ENCODE assay signal across 8 mouse cellular contexts in the genomic region with DNA sequence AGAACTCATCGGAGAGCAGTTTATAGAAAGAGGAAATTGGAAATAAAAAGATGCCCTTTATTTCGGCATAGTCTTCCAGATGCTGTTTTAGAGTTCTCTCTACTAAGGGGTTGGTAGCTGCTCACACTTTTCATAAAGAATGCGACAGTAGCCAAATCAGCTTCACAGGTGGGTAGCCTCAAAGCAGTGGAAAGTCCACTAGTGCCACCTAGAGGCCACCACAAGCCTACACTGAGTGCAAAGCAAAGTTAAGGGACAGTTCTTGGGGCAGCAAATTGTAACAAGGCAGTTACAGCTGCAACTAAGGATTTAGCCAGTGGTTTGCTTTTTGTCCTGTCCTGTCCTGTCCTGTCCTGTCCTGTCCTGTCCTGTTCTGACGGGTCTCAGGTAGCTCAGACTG. TPM values are rescaled to one million over a fixed set of nuclear protein-coding genes. Genes with fewer than 3 reads are reported as not detected.
DNase-seq lines count a peak whose midpoint lies in the region; ATAC-seq and TF ChIP-seq lines count a peak whose summit lies in the region.

No protein-coding gene starts in this region.

- peak; percentile 76 for DNase-seq in forebrain, embryonic 14.5 days (ENCODE audit: low spot score)
- DNase-seq in ovary, postnatal 14 days (ENCODE audit: low spot score) = peak; percentile 13
- DNase-seq in ovary, postnatal 10 days (ENCODE audit: low spot score) = no peak
- DNase-seq in embryo, embryonic 10.5 days (ENCODE audit: low spot score) = peak; percentile 73
- no peak for DNase-seq in liver, postnatal 0 days
- DNase-seq in stomach, postnatal 0 days (ENCODE audit: low spot score) = peak; percentile 24

- no peak overlapping the region for H3K4me2 ChIP-seq in forebrain, embryonic 14.5 days (ENCODE audit: low read length)
- no peak overlapping the region for H3K4me2 ChIP-seq in forebrain, embryonic 12.5 days
- no peak overlapping the region for H3K4me2 ChIP-seq in liver, postnatal 0 days (ENCODE audit: low read depth, low read length)
- no peak overlapping the region for H3K4me2 ChIP-seq in stomach, postnatal 0 days (replicated peaks; ENCODE audit: low read depth)

- no peak overlapping the region for H3K27ac ChIP-seq in forebrain, embryonic 14.5 days (ENCODE audit: low read depth, low read length)
- H3K27ac ChIP-seq in forebrain, embryonic 12.5 days = no peak overlapping the region
- H3K27ac ChIP-seq in liver, postnatal 0 days (ENCODE audit: low read depth) = no peak overlapping the region
- no peak overlapping the region for H3K27ac ChIP-seq in stomach, postnatal 0 days (replicated peaks)

- no peak overlapping the region for H3K9ac ChIP-seq in forebrain, embryonic 14.5 days (ENCODE audit: low read length)
- H3K9ac ChIP-seq in forebrain, embryonic 12.5 days = no peak overlapping the region
- no peak overlapping the region for H3K9ac ChIP-seq in liver, postnatal 0 days (replicated peaks)
- H3K9ac ChIP-seq in stomach, postnatal 0 days (ENCODE audit: low read length) = no peak overlapping the region

- no peaks in the 10 kb centered on the region for H3K27me3 ChIP-seq in forebrain, embryonic 14.5 days (replicated peaks; ENCODE audit: control insufficient read depth, insufficient read depth, low read length)
- H3K27me3 ChIP-seq in forebrain, embryonic 12.5 days = no peaks in the 10 kb centered on the region
- H3K27me3 ChIP-seq in liver, postnatal 0 days (ENCODE audit: insufficient read depth, low read length) = no peaks in the 10 kb centered on the region
- no peaks in the 10 kb centered on the region for H3K27me3 ChIP-seq in stomach, postnatal 0 days (ENCODE audit: control insufficient read depth, insufficient read depth, low read length)

- no peak for ATAC-seq in forebrain, embryonic 14.5 days
- no peak for ATAC-seq in forebrain, embryonic 12.5 days (ENCODE audit: low FRiP score)
- no peak for ATAC-seq in liver, postnatal 0 days
- ATAC-seq in stomach, postnatal 0 days (ENCODE audit: low FRiP score, low TSS enrichment) = no peak
- no peak for ATAC-seq in inflammation-experienced regulatory T-cells, adult 6 months

- no peak for TF ChIP-seq EP300 in liver, postnatal 0 days (IDR thresholded peaks at IDR 0.05; ENCODE audit: low read depth)
- no peak for TF ChIP-seq EP300 in stomach, postnatal 0 days (optimal IDR thresholded peaks at IDR 0.05)

- H3K9me3 ChIP-seq in forebrain, embryonic 14.5 days (replicated peaks; ENCODE audit: control insufficient read depth, low read length) = no peaks in the 10 kb centered on the region
- no peaks in the 10 kb centered on the region for H3K9me3 ChIP-seq in forebrain, embryonic 12.5 days
- no peaks in the 10 kb centered on the region for H3K9me3 ChIP-seq in liver, postnatal 0 days (ENCODE audit: low read length)
- H3K9me3 ChIP-seq in stomach, postnatal 0 days (ENCODE audit: control insufficient read depth, low read length) = no peaks in the 10 kb centered on the region

- peak; percentile 70 for TF ChIP-seq CTCF in liver, postnatal 0 days (IDR thresholded peaks at IDR 0.05; ENCODE audit: low read depth)
- TF ChIP-seq CTCF in stomach, postnatal 0 days (IDR thresholded peaks at IDR 0.05; ENCODE audit: low read depth) = peak; percentile 77

- H3K36me3 ChIP-seq in forebrain, embryonic 14.5 days (ENCODE audit: control insufficient read depth, insufficient read depth, low read length) = no peaks in the 10 kb centered on the region
- no peaks in the 10 kb centered on the region for H3K36me3 ChIP-seq in forebrain, embryonic 12.5 days (replicated peaks)
- H3K36me3 ChIP-seq in liver, postnatal 0 days (replicated peaks; ENCODE audit: insufficient read depth, low read length) = no peaks in the 10 kb centered on the region
- no peaks in the 10 kb centered on the region for H3K36me3 ChIP-seq in stomach, postnatal 0 days (ENCODE audit: control insufficient read depth, insufficient read depth, low read length)

- H3K4me1 ChIP-seq in forebrain, embryonic 14.5 days (ENCODE audit: control insufficient read depth, insufficient read depth, low read length) = peaks cover 19% of the 10 kb centered on the region
- peaks cover 33% of the 10 kb centered on the region for H3K4me1 ChIP-seq in forebrain, embryonic 12.5 days
- H3K4me1 ChIP-seq in liver, postnatal 0 days (ENCODE audit: insufficient read depth) = no peaks in the 10 kb centered on the region
- H3K4me1 ChIP-seq in stomach, postnatal 0 days (replicated peaks; ENCODE audit: control insufficient read depth, insufficient read depth) = no peaks in the 10 kb centered on the region

- WGBS in forebrain, embryonic 14.5 days = 46% methylated on average over 4 of the region's 4 CpGs
- WGBS in forebrain, embryonic 12.5 days = 49% methylated on average over 4 of the region's 4 CpGs
- 46% methylated on average over 4 of the region's 4 CpGs for WGBS in liver, postnatal 0 days (ENCODE audit: insufficient replicate concordance)
- WGBS in stomach, postnatal 0 days = 47% methylated on average over 4 of the region's 4 CpGs

- H3K4me3 ChIP-seq in forebrain, embryonic 14.5 days (ENCODE audit: low read depth, low read length) = no peak overlapping the region
- H3K4me3 ChIP-seq in forebrain, embryonic 12.5 days (replicated peaks) = no peak overlapping the region
- H3K4me3 ChIP-seq in liver, postnatal 0 days (ENCODE audit: low read depth, low read length) = no peak overlapping the region
- H3K4me3 ChIP-seq in stomach, postnatal 0 days (ENCODE audit: low read depth, low read length) = no peak overlapping the region

RNA-seq across cellular contexts. Expression of gene Col6a4, which starts 27.0 kb away (rescaled TPM):
- 0.22 and 0.66 TPM in 2 replicates for polyA plus RNA-seq in forebrain, embryonic 14.5 days (2014; fragmentation: Nextera tagmentation; extraction: Ambion mirVana)
- polyA plus RNA-seq in forebrain, embryonic 12.5 days (2016; fragmentation: Nextera tagmentation; extraction: Ambion mirVana) = 0.27 and 0.70 TPM in 2 replicates
- polyA plus RNA-seq in liver, postnatal 0 days (2015; fragmentation: Nextera tagmentation; extraction: Ambion mirVana) = not detected in 2 replicates
- 19.3 and 20.2 TPM in 2 replicates for polyA plus RNA-seq in stomach, postnatal 0 days (2015; fragmentation: Nextera tagmentation; extraction: Ambion mirVana)
- not detected for polyA plus RNA-seq in inflammation-experienced regulatory T-cells, adult 6 months (2017; shearing (Covaris generic))

RNA-seq across cellular contexts. Expression of gene Glyctk, which starts 34.3 kb away (rescaled TPM):
- polyA plus RNA-seq in forebrain, embryonic 14.5 days (2014; fragmentation: Nextera tagmentation; extraction: Ambion mirVana) = 2.3 TPM in 2 replicates
- 9.1 and 10.2 TPM in 2 replicates for polyA plus RNA-seq in forebrain, embryonic 12.5 days (2016; fragmentation: Nextera tagmentation; extraction: Ambion mirVana)
- 41.4 and 46.5 TPM in 2 replicates for polyA plus RNA-seq in liver, postnatal 0 days (2015; fragmentation: Nextera tagmentation; extraction: Ambion mirVana)
- polyA plus RNA-seq in stomach, postnatal 0 days (2015; fragmentation: Nextera tagmentation; extraction: Ambion mirVana) = 0.70 and 0.75 TPM in 2 replicates
- polyA plus RNA-seq in inflammation-experienced regulatory T-cells, adult 6 months (2017; shearing (Covaris generic)) = 1 to 10 TPM; 2.0 to 4.7 (median 2.1) TPM

RNA-seq across cellular contexts. Expression of gene Wdr82, which starts 47.1 kb away (rescaled TPM):
- 54.7 and 56.4 TPM in 2 replicates for polyA plus RNA-seq in forebrain, embryonic 14.5 days (2014; fragmentation: Nextera tagmentation; extraction: Ambion mirVana)
- polyA plus RNA-seq in forebrain, embryonic 12.5 days (2016; fragmentation: Nextera tagmentation; extraction: Ambion mirVana) = 38.1 and 41.2 TPM in 2 replicates
- polyA plus RNA-seq in liver, postnatal 0 days (2015; fragmentation: Nextera tagmentation; extraction: Ambion mirVana) = 5.3 and 5.7 TPM in 2 replicates
- 9.1 and 10.3 TPM in 2 replicates for polyA plus RNA-seq in stomach, postnatal 0 days (2015; fragmentation: Nextera tagmentation; extraction: Ambion mirVana)
- 10 to 100 TPM; 28.3 to 48.5 (median 39.8) TPM for polyA plus RNA-seq in inflammation-experienced regulatory T-cells, adult 6 months (2017; shearing (Covaris generic))

Comparison
In these comparisons a context has a peak if more than half of its experiments do, and no peak if none do; other contexts are left out.
1. DNase-seq: peak in forebrain, embryonic 14.5 days (single experiment), ovary, postnatal 14 days (single experiment), embryo, embryonic 10.5 days (single experiment) and stomach, postnatal 0 days (single experiment); none in ovary, postnatal 10 days (single experiment) and liver, postnatal 0 days (single experiment).
2. RNA of gene Col6a4, which starts 27.0 kb away (polyA plus RNA-seq): 19.3 to 20.2 TPM in stomach, postnatal 0 days; 0.22 to 0.66 TPM in forebrain, embryonic 14.5 days, 0.27 to 0.70 TPM in forebrain, embryonic 12.5 days, not detected in inflammation-experienced regulatory T-cells, adult 6 months and not detected in liver, postnatal 0 days; every median in the first group is over 10 times any median in the second.